Mouse (Mus musculus): ENCODE results near the gene Ahcyl1. TPM values are rescaled to one million over a fixed set of nuclear protein-coding genes. Genes with fewer than 3 reads are reported as not detected.

Ahcyl1 gene
- polyA plus RNA-seq, 1 experiment from 2014 or later: 96.1 TPM

DNA sequence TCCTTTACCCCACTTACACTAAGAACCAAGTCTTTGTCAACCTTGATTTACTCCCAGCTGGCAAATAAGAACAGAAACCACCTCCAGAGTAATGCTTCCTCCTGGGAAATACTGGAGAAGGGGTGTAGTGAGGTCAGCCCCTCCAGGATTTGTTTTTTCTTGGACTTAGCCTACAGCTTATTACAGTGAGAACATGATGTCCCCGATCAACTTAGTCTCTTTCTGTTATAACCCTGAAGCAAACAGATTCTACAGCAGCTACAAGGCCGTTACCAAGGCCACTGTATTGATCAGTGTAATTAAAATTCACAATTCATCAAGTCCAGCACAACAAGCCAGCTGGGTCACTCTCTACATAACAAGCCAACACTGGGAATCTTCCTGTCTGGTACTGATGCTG lies 6.0 kb downstream of the Ahcyl1 start:
- WGBS: 79% methylated on average over 2 of the region's 2 CpGs
- Histone ChIP-seq H3K4me2 (replicated peaks; ENCODE audit: low read depth, low read length) (no peak overlapping the region), H3K4me3 (ENCODE audit: low read length) (no peak overlapping the region), H3K9ac (replicated peaks; ENCODE audit: low read length) (no peak overlapping the region), H3K27ac (ENCODE audit: low read length) (no peak overlapping the region), H3K9me3 (ENCODE audit: low read length) (no peaks in the 10 kb centered on the region), H3K27me3 (ENCODE audit: insufficient read depth, low read length) (no peaks in the 10 kb centered on the region), H3K36me3 (ENCODE audit: insufficient read depth, low read length) (no peaks in the 10 kb centered on the region), H3K4me1 (ENCODE audit: insufficient read depth, low read length) (peaks cover 59% of the 10 kb centered on the region)
- ATAC-seq (ENCODE audit: low FRiP score, low TSS enrichment): no peak

GRCm38 (mm10) chr3:107689245-107689644 lies 7.1 kb downstream of the Ahcyl1 start:
- Histone ChIP-seq H3K9me3 (ENCODE audit: low read length) (no peaks in the 10 kb centered on the region), H3K36me3 (ENCODE audit: insufficient read depth, low read length) (no peaks in the 10 kb centered on the region), H3K27ac (ENCODE audit: low read length) (no peak overlapping the region), H3K4me3 (ENCODE audit: low read length) (no peak overlapping the region), H3K9ac (replicated peaks; ENCODE audit: low read length) (no peak overlapping the region), H3K27me3 (ENCODE audit: insufficient read depth, low read length) (no peaks in the 10 kb centered on the region), H3K4me1 (ENCODE audit: insufficient read depth, low read length) (peaks cover 48% of the 10 kb centered on the region), H3K4me2 (replicated peaks; ENCODE audit: low read depth, low read length) (no peak overlapping the region)
- ATAC-seq (ENCODE audit: low FRiP score, low TSS enrichment): no peak

DNA sequence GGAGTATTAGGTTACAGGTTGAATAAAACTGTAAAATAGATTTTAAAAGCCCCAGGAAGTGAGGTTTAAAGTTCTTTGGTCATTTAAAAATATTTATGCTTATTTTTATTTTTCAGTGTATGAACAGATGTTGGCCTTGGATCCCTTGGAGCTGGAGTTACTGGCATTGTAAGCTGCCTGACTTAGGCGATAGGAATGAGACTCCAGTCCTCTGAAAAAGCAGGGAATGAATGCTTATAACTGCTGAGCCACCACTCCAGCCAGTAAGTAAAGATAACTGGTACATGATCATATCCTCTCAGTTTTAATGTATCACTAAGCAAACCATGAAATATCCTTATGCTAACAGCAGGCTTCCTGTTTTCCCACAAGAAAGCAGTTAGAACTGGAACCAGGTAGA lies 8.1 kb downstream of the Ahcyl1 start:
- Histone ChIP-seq H3K36me3 (ENCODE audit: insufficient read depth, low read length) (no peaks in the 10 kb centered on the region), H3K27ac (ENCODE audit: low read length) (0 out of 2 replicates have a peak overlapping the region, but pooled peaks have one; percentile 3), H3K9ac (replicated peaks; ENCODE audit: low read length) (no peak overlapping the region), H3K4me3 (ENCODE audit: low read length) (no peak overlapping the region), H3K4me2 (replicated peaks; ENCODE audit: low read depth, low read length) (no peak overlapping the region), H3K27me3 (ENCODE audit: insufficient read depth, low read length) (no peaks in the 10 kb centered on the region), H3K9me3 (ENCODE audit: low read length) (no peaks in the 10 kb centered on the region), H3K4me1 (ENCODE audit: insufficient read depth, low read length) (peaks cover 40% of the 10 kb centered on the region)
- ATAC-seq (ENCODE audit: low FRiP score, low TSS enrichment): no peak
- WGBS: 66% methylated on average over 1 of the region's 1 CpGs

- Histone ChIP-seq H3K4me2 (replicated peaks; ENCODE audit: low read depth, low read length) (no peak overlapping the region), H3K36me3 (ENCODE audit: insufficient read depth, low read length) (no peaks in the 10 kb centered on the region), H3K27ac (ENCODE audit: low read length) (no peak overlapping the region), H3K9ac (replicated peaks; ENCODE audit: low read length) (no peak overlapping the region), H3K27me3 (ENCODE audit: insufficient read depth, low read length) (no peaks in the 10 kb centered on the region), H3K4me1 (ENCODE audit: insufficient read depth, low read length) (peaks cover 46% of the 10 kb centered on the region), H3K9me3 (ENCODE audit: low read length) (no peaks in the 10 kb centered on the region), H3K4me3 (ENCODE audit: low read length) (no peak overlapping the region)
- 84% methylated on average over 3 of the region's 3 CpGs for WGBS
- no peak for ATAC-seq (ENCODE audit: low FRiP score, low TSS enrichment)
These were observed 9.9 kb downstream of the Ahcyl1 start for GRCm38 (mm10) chr3:107686276-107686977.

DNA sequence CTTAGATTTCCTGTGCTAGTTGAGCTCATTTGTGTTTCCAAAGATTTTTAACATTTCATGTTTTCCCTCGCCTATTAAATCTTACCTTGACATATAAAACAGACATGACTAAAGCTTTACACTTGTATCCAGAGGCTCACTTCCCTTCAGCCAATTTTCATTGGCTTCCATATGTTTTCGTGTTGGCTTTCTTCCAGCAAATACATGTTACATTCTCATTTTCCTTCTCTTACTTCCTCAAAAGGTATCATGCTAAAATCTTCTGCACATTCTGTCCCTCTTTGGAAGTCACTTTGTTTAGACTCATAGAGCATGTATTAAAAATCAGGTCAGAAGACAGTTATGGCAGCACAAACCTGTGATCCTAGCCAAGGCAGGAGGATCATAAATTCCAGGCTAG lies 10.7 kb downstream of the Ahcyl1 start:
- Histone ChIP-seq H3K36me3 (ENCODE audit: insufficient read depth, low read length) (no peaks in the 10 kb centered on the region), H3K27ac (ENCODE audit: low read length) (no peak overlapping the region), H3K9me3 (ENCODE audit: low read length) (no peaks in the 10 kb centered on the region), H3K4me1 (ENCODE audit: insufficient read depth, low read length) (peaks cover 47% of the 10 kb centered on the region), H3K27me3 (ENCODE audit: insufficient read depth, low read length) (no peaks in the 10 kb centered on the region), H3K9ac (replicated peaks; ENCODE audit: low read length) (no peak overlapping the region), H3K4me2 (replicated peaks; ENCODE audit: low read depth, low read length) (no peak overlapping the region), H3K4me3 (ENCODE audit: low read length) (no peak overlapping the region)
- 83% methylated on average over 2 of the region's 2 CpGs for WGBS
- ATAC-seq (ENCODE audit: low FRiP score, low TSS enrichment): no peak

GRCm38 (mm10) chr3:107683587-107683986 lies 12.8 kb downstream of the Ahcyl1 start:
- 77% methylated on average over 1 of the region's 1 CpGs for WGBS
- Histone ChIP-seq H3K4me1 (ENCODE audit: insufficient read depth, low read length) (peaks cover 35% of the 10 kb centered on the region), H3K4me3 (ENCODE audit: low read length) (no peak overlapping the region), H3K4me2 (replicated peaks; ENCODE audit: low read depth, low read length) (no peak overlapping the region), H3K9ac (replicated peaks; ENCODE audit: low read length) (no peak overlapping the region), H3K36me3 (ENCODE audit: insufficient read depth, low read length) (no peaks in the 10 kb centered on the region), H3K9me3 (ENCODE audit: low read length) (no peaks in the 10 kb centered on the region), H3K27me3 (ENCODE audit: insufficient read depth, low read length) (no peaks in the 10 kb centered on the region), H3K27ac (ENCODE audit: low read length) (no peak overlapping the region)
- no peak for ATAC-seq (ENCODE audit: low FRiP score, low TSS enrichment)

DNA sequence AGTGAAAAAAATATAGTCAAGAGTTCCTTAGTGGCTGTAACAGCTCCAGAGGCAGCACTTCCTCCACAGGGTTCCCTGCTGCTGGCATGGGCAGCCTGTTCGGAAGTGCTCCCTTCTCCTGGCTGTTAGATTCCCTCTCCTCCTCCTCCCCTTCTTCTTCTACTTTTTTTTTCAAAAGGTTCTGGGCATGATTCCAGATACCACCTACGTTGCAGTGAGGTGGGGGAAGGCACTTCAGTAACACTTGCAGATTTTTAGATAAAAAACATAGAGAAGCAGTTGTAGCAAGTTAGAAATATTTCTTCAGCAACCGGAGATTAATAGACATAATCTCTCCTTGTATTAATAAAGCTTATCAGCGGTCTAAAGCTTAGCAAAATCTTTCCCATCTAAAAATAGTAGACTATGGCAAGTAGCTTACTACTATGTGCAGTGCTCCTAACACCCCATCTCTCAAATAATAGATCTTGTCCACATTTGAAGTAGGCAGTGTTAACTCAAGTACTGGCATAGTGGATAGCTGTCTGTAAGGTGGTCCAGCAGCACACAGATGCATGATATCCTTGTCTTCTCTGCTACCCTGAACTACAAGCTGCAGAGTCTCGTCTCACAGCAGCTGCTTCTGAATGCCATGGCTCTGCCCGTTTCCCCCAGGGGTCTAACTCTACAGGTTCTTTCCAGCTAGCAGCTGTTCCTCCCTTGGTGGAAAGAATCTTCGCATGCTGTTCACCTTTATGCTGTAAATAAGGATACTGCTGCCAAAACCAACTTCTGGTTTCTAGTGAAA lies 15.4 kb downstream of the Ahcyl1 start:
- Histone ChIP-seq H3K9ac (replicated peaks; ENCODE audit: low read length) (no peak overlapping the region), H3K4me3 (ENCODE audit: low read length) (no peak overlapping the region), H3K4me1 (ENCODE audit: insufficient read depth, low read length) (peaks cover 21% of the 10 kb centered on the region), H3K4me2 (replicated peaks; ENCODE audit: low read depth, low read length) (no peak overlapping the region), H3K27ac (ENCODE audit: low read length) (0 out of 2 replicates have a peak overlapping the region, but pooled peaks have one; percentile 62), H3K27me3 (ENCODE audit: insufficient read depth, low read length) (no peaks in the 10 kb centered on the region), H3K9me3 (ENCODE audit: low read length) (no peaks in the 10 kb centered on the region), H3K36me3 (ENCODE audit: insufficient read depth, low read length) (0 out of 2 replicates have a peak, but pooled peaks cover 5% of the 10 kb centered on the region)
- ATAC-seq (ENCODE audit: low FRiP score, low TSS enrichment): peak; percentile 78
- 33% methylated on average over 7 of the region's 7 CpGs for WGBS

- Histone ChIP-seq H3K9ac (replicated peaks; ENCODE audit: low read length) (no peak overlapping the region), H3K36me3 (ENCODE audit: insufficient read depth, low read length) (peaks cover 74% of the 10 kb centered on the region)
- WGBS: 89% methylated on average over 2 of the region's 2 CpGs
These were observed 24.9 kb downstream of the Ahcyl1 start for GRCm38 (mm10) chr3:107671509-107671908.

GRCm38 (mm10) chr3:107670500-107670899 lies 25.9 kb downstream of the Ahcyl1 start:
- no peaks in the 10 kb centered on the region for H3K27me3 ChIP-seq (ENCODE audit: insufficient read depth, low read length)
- H3K9ac ChIP-seq (replicated peaks; ENCODE audit: low read length): no peak overlapping the region
- WGBS: 85% methylated on average over 4 of the region's 4 CpGs
- no peak overlapping the region for H3K27ac ChIP-seq (ENCODE audit: low read length)
- no peaks in the 10 kb centered on the region for H3K4me1 ChIP-seq (ENCODE audit: insufficient read depth, low read length)
- no peak overlapping the region for H3K4me3 ChIP-seq (ENCODE audit: low read length)
- H3K9me3 ChIP-seq (ENCODE audit: low read length): no peaks in the 10 kb centered on the region
- ATAC-seq (ENCODE audit: low FRiP score, low TSS enrichment): no peak
- H3K4me2 ChIP-seq (replicated peaks; ENCODE audit: low read depth, low read length): no peak overlapping the region
- H3K36me3 ChIP-seq (ENCODE audit: insufficient read depth, low read length): peaks cover 78% of the 10 kb centered on the region

More at GRCm38 (mm10) chr3:107671509-107671908, 24.9 kb downstream of the Ahcyl1 start:
- Histone ChIP-seq H3K27me3 (ENCODE audit: insufficient read depth, low read length) (no peaks in the 10 kb centered on the region), H3K9me3 (ENCODE audit: low read length) (no peaks in the 10 kb centered on the region), H3K27ac (ENCODE audit: low read length) (no peak overlapping the region), H3K4me2 (replicated peaks; ENCODE audit: low read depth, low read length) (no peak overlapping the region), H3K4me3 (ENCODE audit: low read length) (no peak overlapping the region), H3K4me1 (ENCODE audit: insufficient read depth, low read length) (no peaks in the 10 kb centered on the region)
- ATAC-seq (ENCODE audit: low FRiP score, low TSS enrichment): no peak

DNA sequence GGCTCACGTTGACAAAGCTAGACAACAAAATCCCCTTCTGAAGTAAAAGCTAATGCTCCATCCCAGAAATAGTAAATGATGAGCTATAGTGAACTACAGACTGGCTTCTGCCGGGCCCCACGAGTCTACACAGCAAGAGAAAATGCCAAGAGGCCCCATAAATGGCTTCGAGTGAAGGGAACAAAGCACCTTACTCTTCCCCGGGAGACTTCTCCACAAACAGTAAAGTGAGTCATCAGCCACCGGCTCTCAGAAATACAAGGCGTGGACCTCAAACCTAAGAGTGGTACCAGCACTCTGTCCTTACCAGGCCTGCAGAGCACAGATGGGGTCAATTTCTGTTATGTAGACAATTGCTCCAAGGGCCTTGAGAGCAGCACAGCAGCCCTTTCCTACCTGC lies 27.6 kb downstream of the Ahcyl1 start:
- no peak for ATAC-seq (ENCODE audit: low FRiP score, low TSS enrichment)
- H3K27ac ChIP-seq (ENCODE audit: low read length): no peak overlapping the region
- no peaks in the 10 kb centered on the region for H3K4me1 ChIP-seq (ENCODE audit: insufficient read depth, low read length)
- peaks cover 77% of the 10 kb centered on the region for H3K36me3 ChIP-seq (ENCODE audit: insufficient read depth, low read length)
- no peaks in the 10 kb centered on the region for H3K27me3 ChIP-seq (ENCODE audit: insufficient read depth, low read length)
- H3K4me3 ChIP-seq (ENCODE audit: low read length): no peak overlapping the region
- no peaks in the 10 kb centered on the region for H3K9me3 ChIP-seq (ENCODE audit: low read length)
- H3K9ac ChIP-seq (replicated peaks; ENCODE audit: low read length): no peak overlapping the region
- no peak overlapping the region for H3K4me2 ChIP-seq (replicated peaks; ENCODE audit: low read depth, low read length)
- 85% methylated on average over 7 of the region's 7 CpGs for WGBS

Data from kidney, embryonic 16.5 days (tissue).